Mouse (Mus musculus) heart, adult 2 months (tissue): ENCODE results near the gene Zfp651. TPM values are rescaled to one million over a fixed set of nuclear protein-coding genes. Genes with fewer than 3 reads are reported as not detected.

Experiments
- DNase-seq, 2 experiments: peaks; one replicate each; pipeline ENCODE4 v3.0.0; 2021
- H3K27ac ChIP-seq: fragments of 200-600 bp; 2 replicates; pipeline ENCODE4 v1.8.1; 2022
- H3K27me3 ChIP-seq: fragments of 200-500 bp; 2 replicates; pipeline ENCODE4 v1.6.1; 2012; ENCODE audit warnings: mild to moderate bottlenecking, low read length, inconsistent platforms, mixed read lengths; ENCODE audit not compliant: control insufficient read depth, insufficient read depth
- H3K36me3 ChIP-seq: fragments of 200-500 bp; 2 replicates; pipeline ENCODE4 v1.6.1; 2012; ENCODE audit warnings: low read length, inconsistent platforms; ENCODE audit not compliant: control insufficient read depth, insufficient read depth
- H3K4me1 ChIP-seq: fragments of 200-500 bp; 2 replicates; pipeline ENCODE4 v1.6.1; 2011; ENCODE audit warnings: low read length; ENCODE audit not compliant: control insufficient read depth, insufficient read depth
- H3K4me3 ChIP-seq: fragments of 200-600 bp; 2 replicates; pipeline ENCODE4 v1.8.1; 2022
- H3K79me2 ChIP-seq: fragments of 200-500 bp; replicated peaks from 2 replicates; pipeline ENCODE4 v1.6.1; 2012; ENCODE audit warnings: mild to moderate bottlenecking, inconsistent platforms, low read length, moderate library complexity, mixed read lengths; ENCODE audit not compliant: control insufficient read depth, insufficient read depth
- H3K9ac ChIP-seq: fragments of 200-500 bp; 2 replicates; pipeline ENCODE4 v1.6.1; 2012; ENCODE audit warnings: low read depth, mild to moderate bottlenecking, control low read depth, inconsistent platforms, low read length, mixed read lengths
- CTCF ChIP-seq: fragments of 200-600 bp; IDR thresholded peaks from 2 replicates; pipeline ENCODE4 v1.8.1; 2022; ENCODE audit warnings: antibody characterized with exemption, mild to moderate bottlenecking, moderate library complexity
- EP300 ChIP-seq: fragments of 200-500 bp; IDR thresholded peaks from 2 replicates; pipeline ENCODE4 v1.6.1; 2011; ENCODE audit warnings: low read depth, low read length, control low read depth; ENCODE audit not compliant: insufficient read depth
- POLR2A ChIP-seq: fragments of 200-500 bp; IDR thresholded peaks from 2 replicates; pipeline ENCODE4 v1.6.1; 2011; ENCODE audit warnings: mild to moderate bottlenecking, low read depth, low read length, control low read depth; ENCODE audit not compliant: insufficient read depth
- WGBS: fragments of 180-500 bp; shearing (Covaris S2); methylation state at CpG from one replicate; pipeline ENCODE4 v1.1.7; 2018; 5-methylcytosine and 5-hydroxymethylcytosine counted together
- intact Hi-C: fragments of 180-260 bp; cut with DNase I; formaldehyde crosslinking; loops from one replicate; pipeline ENCODE4 v1.15.1; 2025
- long read RNA-seq: library from polyadenylated mRNA; stranded (forward); transcript quantifications from one replicate; pipeline ENCODE4 v2.0.0, GENCODE M21; 2021
- polyA plus RNA-seq: library from polyadenylated mRNA; depleted of rRNA; stranded (reverse); fragments of >200 nt; gene quantifications from 2 replicates; pipeline ENCODE4 v1.2.3, GENCODE M21; 2012; rRNA removed
- total RNA-seq, 2 experiments: library from RNA; stranded (reverse); gene quantifications; 2 replicates each; pipeline ENCODE4 v1.2.3; 2021

The Zfp651 gene
- 100 to 1,000 TPM; 117 to 130 TPM for total RNA-seq
- polyA plus RNA-seq = 67.7 and 84.2 TPM in 2 replicates
- long read RNA-seq, full-length matches to known transcripts = 36 of 99 reads
- long read RNA-seq, partial matches to known transcripts = 43 of 99 reads
- long read RNA-seq, other reads (novel, unspliced or antisense) = 20 of 99 reads

DNA sequence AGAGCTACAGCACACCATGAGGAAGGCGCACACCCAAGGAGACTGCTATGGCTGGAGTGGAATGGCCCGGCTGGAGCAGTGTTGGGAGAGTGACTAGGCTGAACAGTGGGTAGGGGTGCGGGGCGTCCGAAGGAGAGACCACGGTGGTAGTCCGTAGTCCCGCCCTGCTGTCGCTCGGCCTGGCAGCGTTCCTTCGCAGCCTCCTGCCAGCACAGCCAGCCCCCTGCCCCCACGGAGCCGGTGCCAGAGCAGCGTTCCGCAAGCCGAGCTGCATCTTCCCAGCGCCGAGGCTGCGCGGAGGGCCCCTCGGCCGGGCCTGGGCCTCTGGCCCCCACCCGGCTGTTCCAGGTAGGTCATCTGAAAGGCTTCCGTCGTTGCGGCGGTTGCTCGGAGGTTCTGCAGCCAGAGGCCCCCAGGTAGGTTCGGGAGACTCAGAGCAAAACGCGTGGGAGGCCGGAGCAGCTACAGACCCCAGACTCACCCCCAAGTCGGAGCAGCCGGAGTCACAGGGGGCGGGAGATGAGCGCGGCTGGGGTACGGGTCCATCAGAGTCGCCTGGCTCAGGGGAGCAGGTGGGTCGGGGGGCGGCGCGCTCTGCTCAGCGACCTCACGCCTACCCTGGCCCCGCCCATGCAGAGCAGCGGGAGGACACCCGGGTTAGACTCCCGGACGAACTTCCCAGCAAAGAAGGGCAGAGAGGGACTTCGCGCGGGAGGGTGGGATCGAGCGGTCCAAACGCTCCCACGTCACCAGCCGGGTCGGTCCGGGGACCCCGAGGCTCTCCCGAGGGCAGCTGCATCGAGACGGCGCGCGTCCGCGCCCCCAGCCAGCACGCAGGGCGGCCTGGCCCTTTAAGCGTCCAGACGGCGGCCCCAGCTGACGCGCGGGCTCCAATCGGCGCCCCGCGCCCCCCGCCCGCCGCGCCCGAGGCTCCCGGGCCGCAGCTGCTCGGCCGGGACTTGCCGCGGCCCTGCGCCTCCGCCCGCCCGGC is at the start of gene Zfp651:
Zfp651 (plus strand) TSS at position 240 of the 991 bp plus-strand sequence.
- H3K27me3 ChIP-seq = no peaks in the 10 kb centered on the region
- H3K27ac ChIP-seq = peak within 1 kb of the TSS; percentile 90
- peak within 1 kb of the TSS; percentile 93 for H3K4me3 ChIP-seq
- intact Hi-C loops = loop anchor here (2.0 to 5.0 kb wide), 2 partner anchors 39 to 63 kb away; no protein-coding TSS in a partner anchor
- WGBS = under 1% methylated on average over 92 of the region's 97 CpGs
- TF ChIP-seq POLR2A (no peak; the same call in 1 of the 2 replicates), CTCF (no peak), EP300 (no peak)
- H3K79me2 ChIP-seq = no peaks in the 10 kb centered on the region
- H3K36me3 ChIP-seq = no peaks in the 10 kb centered on the region
- DNase-seq = peak; percentile 75 to 81
- peaks cover 4% of the 10 kb centered on the region for H3K4me1 ChIP-seq
- H3K9ac ChIP-seq = peak within 1 kb of the TSS; percentile 79

DNA sequence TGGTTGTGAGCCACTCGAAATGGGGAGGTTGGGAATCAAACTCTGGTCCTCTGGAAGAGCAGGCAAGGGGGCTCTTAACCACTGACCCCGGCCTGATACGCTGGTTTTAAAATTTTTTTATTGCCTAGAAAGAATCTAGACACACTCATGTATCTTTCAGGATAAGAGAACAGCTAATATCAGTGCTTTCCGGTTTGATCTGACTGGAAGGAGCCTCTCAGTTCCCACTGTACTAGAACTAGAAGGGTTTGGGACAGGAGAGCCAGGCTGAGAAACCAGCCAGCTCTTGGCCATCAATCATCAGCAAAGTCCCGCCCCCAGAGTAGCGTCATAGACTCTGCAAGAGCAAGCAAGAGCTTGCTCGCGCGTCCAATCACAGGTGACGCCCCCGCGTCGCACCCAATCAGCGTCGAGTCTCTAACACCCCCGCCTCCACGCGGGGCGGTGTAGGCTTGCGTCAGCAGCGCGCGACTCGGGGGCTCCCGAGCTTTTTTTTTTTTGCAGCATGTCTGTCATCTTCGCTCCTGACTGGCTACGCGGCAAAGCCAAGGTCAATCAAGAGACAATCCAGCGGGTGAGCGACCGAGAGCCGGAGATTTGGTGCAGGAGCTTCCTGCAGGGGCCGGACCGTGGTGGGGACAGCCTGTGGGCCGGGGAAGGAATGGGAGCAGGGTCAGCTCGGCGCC is 49.1 kb upstream of the Zfp651 start, which contains the start of gene Ss18l2:
Ss18l2 (plus strand) TSS at position 432 of the 686 bp plus-strand sequence.
- Histone ChIP-seq H3K4me3 (peak within 1 kb of the TSS; percentile 81), H3K27ac (peak within 1 kb of the TSS; percentile 95), H3K79me2 (no peaks in the 10 kb centered on the region; the same call in 1 of the 2 replicates), H3K9ac (peak within 1 kb of the TSS; percentile 94), H3K4me1 (no peaks in the 10 kb centered on the region; the same call in none of the 2 replicates), H3K36me3 (peaks cover 3% of the 10 kb centered on the region), H3K27me3 (no peaks in the 10 kb centered on the region)
- TF ChIP-seq EP300 (0 out of 2 replicates have a peak, but pooled peaks have one; percentile 6), POLR2A (peak; percentile 61), CTCF (no peak)
- intact Hi-C loops = no loop called here
- peak; percentile 97 for DNase-seq
- 4% methylated on average over 37 of the region's 37 CpGs for WGBS

DNA sequence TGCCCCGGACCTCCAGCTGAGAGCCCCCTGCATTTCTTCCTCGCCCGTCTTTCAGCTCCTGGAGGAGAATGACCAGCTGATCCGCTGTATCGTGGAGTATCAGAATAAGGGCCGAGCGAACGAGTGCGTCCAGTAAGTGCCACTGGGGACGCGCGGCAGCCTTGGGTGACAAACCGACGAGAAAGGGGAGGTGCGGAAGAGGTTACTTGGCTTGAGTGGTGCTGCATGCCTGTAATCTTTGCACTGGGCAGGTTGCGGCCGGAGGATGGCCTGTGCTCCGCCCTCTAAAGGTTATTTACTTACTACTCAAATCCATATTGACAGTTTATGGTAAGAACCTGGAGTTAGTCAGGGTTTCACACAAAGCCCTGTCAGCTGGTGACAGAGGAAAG is 48.5 kb upstream of the Zfp651 start:
- WGBS = under 1% methylated on average over 18 of the region's 18 CpGs
- Histone ChIP-seq H3K4me1 (no peaks in the 10 kb centered on the region; the same call in 1 of the 2 replicates), H3K27me3 (no peaks in the 10 kb centered on the region), H3K9ac (peak overlapping the region; percentile 94), H3K4me3 (peak overlapping the region; percentile 81), H3K27ac (peak overlapping the region; percentile 95), H3K36me3 (peaks cover 3% of the 10 kb centered on the region), H3K79me2 (no peaks in the 10 kb centered on the region; the same call in 1 of the 2 replicates)
- intact Hi-C loops = no loop called here
- TF ChIP-seq CTCF (no peak), EP300 (no peak), POLR2A (no peak)
- no peak for DNase-seq

DNA sequence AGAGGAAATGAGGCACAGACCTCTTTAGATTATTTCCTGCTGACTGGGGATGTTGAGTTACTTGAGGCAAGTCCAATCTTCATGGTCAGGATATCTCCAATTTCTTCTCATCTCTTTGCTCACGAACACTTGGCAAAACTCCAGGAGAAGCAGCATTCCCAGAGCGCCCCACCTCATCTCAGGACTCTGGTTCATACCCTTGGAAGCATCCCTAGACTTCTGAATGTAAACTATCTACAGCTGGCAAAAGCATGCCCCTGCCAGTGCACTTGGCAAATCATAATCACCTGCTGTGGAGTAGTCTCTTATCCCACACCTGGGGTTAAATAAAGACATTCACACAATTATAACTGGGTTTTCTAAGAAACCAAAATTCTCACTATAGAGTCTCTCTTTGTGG is 42.1 kb upstream of the Zfp651 start:
- H3K27me3 ChIP-seq = no peaks in the 10 kb centered on the region
- intact Hi-C loops = no loop called here
- 59% methylated on average over 2 of the region's 2 CpGs for WGBS
- DNase-seq = no peak
- peaks cover 4% of the 10 kb centered on the region for H3K36me3 ChIP-seq
- TF ChIP-seq POLR2A (no peak), EP300 (no peak), CTCF (no peak)
- H3K4me3 ChIP-seq = no peak overlapping the region
- H3K9ac ChIP-seq = no peak overlapping the region
- H3K4me1 ChIP-seq = peaks cover 6% of the 10 kb centered on the region
- H3K27ac ChIP-seq = no peak overlapping the region
- no peaks in the 10 kb centered on the region for H3K79me2 ChIP-seq

DNA sequence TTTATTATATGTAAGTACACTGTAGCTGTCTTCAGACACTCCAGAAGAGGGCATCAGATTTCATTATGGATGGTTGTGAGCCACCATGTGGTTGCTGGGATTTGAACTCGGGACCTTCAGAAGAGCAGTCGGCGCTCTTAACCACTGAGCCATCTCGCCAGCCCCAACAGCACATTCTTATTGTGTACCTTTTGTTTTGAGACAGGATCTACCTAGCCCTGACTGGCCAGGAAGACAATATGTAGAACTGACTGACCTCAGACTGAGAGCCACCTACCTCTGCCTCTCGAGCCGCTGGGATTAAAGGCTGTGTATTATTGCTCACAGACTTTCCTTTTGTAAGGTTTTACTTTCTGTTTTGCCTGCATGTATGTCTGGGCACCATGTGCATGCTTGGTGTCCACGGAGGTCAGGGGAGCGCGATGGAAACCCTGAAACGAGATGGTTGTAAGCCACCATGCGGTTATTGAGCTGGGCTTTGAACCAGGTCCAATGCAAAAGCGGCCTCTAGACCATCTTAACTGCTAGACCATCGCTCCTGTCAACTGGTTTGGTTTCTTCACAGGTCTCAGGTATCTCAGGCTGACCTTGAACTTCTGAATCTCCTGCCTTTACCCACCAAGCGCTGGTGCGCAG is 40.9 kb upstream of the Zfp651 start:
- WGBS = 65% methylated on average over 15 of the region's 15 CpGs
- intact Hi-C loops = no loop called here
- Histone ChIP-seq H3K27me3 (no peaks in the 10 kb centered on the region), H3K79me2 (no peaks in the 10 kb centered on the region), H3K4me1 (peaks cover 6% of the 10 kb centered on the region), H3K36me3 (peaks cover 4% of the 10 kb centered on the region), H3K27ac (peak overlapping the region; percentile 95), H3K4me3 (peak overlapping the region; percentile 67), H3K9ac (peak overlapping the region; percentile 76)
- DNase-seq = no peak
- TF ChIP-seq EP300 (no peak), CTCF (no peak), POLR2A (no peak)
